Mouse (Mus musculus) testis, postnatal 10 days (tissue): ENCODE measurements around the gene Plekhm3.

Source experiments
- DNase-seq: peaks from one replicate; pipeline ENCODE4 v3.0.0; 2021; ENCODE audit warnings: low spot score

Gene Plekhm3

GRCm38 (mm10) chr1:64927437-64928274 lies 29.0 kb downstream of the Plekhm3 start:
- DNase-seq, result no peak

GRCm38 (mm10) chr1:64925594-64925993 lies 31.0 kb downstream of the Plekhm3 start:
- DNase-seq, result no peak

- DNase-seq, result no peak
Observed at GRCm38 (mm10) chr1:64924283-64924682, 32.3 kb downstream of the Plekhm3 start.

GRCm38 (mm10) chr1:64918810-64919528 lies 37.7 kb downstream of the Plekhm3 start:
- DNase-seq, result no peak

GRCm38 (mm10) chr1:64917966-64918365 lies 38.7 kb downstream of the Plekhm3 start:
- no peak for DNase-seq

- no peak for DNase-seq
Observed at GRCm38 (mm10) chr1:64916884-64917507, 39.6 kb downstream of the Plekhm3 start.

- DNase-seq, result no peak
Observed at GRCm38 (mm10) chr1:64914356-64914755, 42.3 kb downstream of the Plekhm3 start.

- no peak for DNase-seq
Observed at GRCm38 (mm10) chr1:64907740-64908139, 48.9 kb downstream of the Plekhm3 start.

GRCm38 (mm10) chr1:64906226-64906625 lies 50.4 kb downstream of the Plekhm3 start:
- no peak for DNase-seq

GRCm38 (mm10) chr1:64903415-64903814 lies 53.2 kb downstream of the Plekhm3 start:
- no peak for DNase-seq

- DNase-seq, result no peak
Observed at GRCm38 (mm10) chr1:64902804-64903203, 53.8 kb downstream of the Plekhm3 start.

- no peak for DNase-seq
Observed at GRCm38 (mm10) chr1:64899763-64900162, 56.9 kb downstream of the Plekhm3 start.

- DNase-seq, result no peak
Observed at GRCm38 (mm10) chr1:64897485-64897884, 59.1 kb downstream of the Plekhm3 start.

- no peak for DNase-seq
Observed at GRCm38 (mm10) chr1:64893806-64894205, 62.8 kb downstream of the Plekhm3 start.

GRCm38 (mm10) chr1:64891332-64891731 lies 65.3 kb downstream of the Plekhm3 start:
- no peak for DNase-seq

- DNase-seq, result no peak
Observed at GRCm38 (mm10) chr1:64887502-64888203, 69.0 kb downstream of the Plekhm3 start.

- no peak for DNase-seq
Observed at GRCm38 (mm10) chr1:64886718-64887117, 69.9 kb downstream of the Plekhm3 start.

GRCm38 (mm10) chr1:64885328-64885727 lies 71.3 kb downstream of the Plekhm3 start:
- DNase-seq, result no peak

- DNase-seq, result no peak
Observed at GRCm38 (mm10) chr1:64884007-64884406, 72.6 kb downstream of the Plekhm3 start.

GRCm38 (mm10) chr1:64880613-64881012 lies 76.0 kb downstream of the Plekhm3 start:
- DNase-seq, result no peak

GRCm38 (mm10) chr1:64878795-64879240 lies 77.8 kb downstream of the Plekhm3 start:
- no peak for DNase-seq

- no peak for DNase-seq
Observed at GRCm38 (mm10) chr1:64876276-64876675, 80.3 kb downstream of the Plekhm3 start.
